Mouse (Mus musculus) kidney, adult 11 months (tissue): ENCODE data around the gene Atxn2l.

Experiments
- DNase-seq: peaks from one replicate; pipeline ENCODE4 v3.0.0; 2022

Atxn2l gene

DNA sequence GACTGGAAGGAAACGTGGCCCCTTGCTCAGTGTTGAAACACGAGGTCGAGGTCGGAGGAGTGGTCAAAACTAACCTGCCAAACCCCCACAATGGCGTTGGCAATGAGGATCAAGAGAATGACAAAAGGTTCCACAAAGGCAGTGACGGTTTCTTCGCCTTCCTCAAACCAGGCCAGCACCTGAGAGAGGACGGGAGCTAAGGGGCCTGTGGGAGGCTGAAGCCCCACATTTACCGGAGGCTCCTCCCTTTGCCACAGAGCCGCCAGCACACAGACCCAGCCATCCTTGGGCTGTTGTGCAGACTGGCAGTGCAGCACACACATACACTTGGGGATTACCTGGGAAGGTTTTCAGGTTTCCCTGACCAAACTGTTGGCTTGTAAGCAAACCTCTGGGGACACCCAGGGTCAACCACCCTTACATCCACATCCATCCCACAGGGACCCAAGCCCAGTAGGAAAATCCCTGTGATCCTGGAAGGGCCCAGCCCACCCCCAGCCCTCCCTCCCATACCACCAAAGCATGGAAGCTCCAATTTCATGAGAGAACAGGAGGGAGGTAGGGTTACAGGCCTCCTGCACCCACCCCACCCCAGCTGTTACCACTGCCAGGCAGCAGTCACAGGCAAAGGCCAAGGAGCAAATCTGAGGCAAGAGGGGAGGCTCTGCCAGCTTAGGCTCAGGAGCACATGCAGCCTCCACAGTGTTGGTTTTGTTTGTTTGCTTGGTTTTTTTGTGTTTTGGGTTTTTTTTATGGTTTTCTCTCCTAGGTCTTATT lies 42.4 kb downstream of the Atxn2l start:
- DNase-seq: no peak

DNA sequence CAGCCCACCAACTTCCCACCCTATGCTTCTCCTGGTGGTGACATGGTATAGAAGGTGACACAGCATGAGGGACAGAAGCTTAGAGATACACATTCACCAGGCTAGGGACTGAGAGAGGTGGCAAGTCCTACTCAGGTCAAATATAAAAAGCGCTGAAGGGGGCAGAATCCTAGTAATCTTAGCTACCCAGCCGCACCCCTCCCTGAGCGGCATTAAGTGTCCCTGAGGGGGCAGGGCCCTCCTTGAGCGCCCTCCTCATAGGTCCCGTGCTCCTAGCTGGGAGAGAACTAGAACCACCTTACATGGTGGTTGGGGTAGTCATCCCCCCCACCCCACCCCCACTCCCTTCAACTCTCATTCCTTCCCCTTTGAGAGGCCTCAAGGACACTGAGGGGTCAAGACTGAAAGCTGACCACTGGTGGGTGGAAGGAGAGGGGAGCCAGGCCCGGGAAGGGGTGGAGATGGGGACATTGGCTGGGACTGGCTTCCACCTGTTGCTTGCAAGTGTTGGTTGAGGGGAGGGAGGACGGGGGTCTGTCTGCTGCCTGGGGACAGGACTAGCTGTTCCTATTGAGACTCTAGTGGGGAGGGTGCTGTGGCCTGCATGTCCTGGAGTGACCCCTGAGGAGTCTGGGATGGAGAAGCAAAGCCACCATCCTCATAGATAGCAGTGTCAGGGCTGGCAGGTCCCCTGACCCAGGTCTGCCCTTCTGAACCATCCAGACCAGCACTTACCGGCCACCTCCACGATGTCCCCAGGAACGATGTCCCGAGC lies 44.2 kb downstream of the Atxn2l start:
- DNase-seq: no peak

DNA sequence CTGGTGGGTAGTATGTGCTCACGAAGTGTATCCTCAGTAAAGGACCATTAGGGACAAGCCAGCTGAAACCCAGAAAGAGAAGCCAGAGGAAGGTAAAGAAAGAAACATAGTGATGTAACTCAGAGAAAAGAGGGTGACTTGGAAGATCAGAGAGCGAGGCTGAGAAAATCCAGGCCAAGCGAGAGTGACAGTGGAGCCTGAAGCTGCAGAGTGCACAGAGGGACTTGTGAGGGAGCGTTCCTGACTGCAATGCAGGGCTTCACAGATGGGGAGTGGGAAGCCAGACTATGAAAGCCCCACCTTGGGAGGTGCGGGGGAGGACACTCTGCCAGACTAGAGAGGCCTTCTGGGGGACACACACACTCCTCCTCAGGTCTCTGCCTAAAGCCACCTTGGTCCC lies 45.0 kb downstream of the Atxn2l start:
- no peak for DNase-seq

DNA sequence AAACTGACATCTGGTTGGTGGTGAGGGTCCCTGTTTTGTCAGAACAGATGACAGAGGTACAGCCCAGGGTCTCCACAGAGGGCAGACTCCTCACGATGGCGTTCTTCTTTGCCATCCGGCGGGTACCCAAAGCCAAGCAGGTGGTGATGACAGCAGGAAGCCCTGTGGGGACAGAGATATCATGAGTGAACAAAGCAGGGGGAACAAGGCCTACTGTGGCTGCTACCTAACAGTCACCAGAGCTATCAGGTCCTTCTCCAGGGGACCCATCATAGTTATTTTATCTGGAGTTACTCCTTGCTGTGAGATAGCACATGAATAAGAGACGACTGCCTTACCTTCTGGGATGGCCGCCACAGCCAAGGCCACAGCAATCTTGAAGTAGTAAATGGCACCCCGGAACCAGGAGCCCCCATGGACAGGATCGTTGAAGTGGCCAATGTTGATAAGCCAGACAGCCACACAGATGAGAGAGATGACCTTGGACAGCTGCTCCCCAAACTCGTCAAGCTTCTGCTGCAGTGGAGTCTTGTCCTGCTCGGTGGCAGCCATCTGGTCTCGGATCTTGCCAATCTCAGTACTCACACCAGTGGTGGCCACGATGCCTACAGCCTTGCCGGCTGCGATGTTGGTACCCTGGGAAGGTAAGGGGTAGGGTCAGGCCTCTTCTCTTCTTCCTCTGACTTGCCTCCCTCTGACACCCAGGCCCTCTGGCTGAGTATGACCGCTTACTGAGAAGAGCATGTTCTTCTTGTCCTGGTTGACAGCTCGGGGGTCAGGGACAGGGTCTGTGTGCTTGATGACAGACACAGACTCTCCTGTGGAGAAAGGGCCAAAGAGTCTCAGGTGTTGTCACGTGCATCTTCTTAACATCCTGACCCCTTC lies 46.6 kb downstream of the Atxn2l start:
- no peak for DNase-seq

DNA sequence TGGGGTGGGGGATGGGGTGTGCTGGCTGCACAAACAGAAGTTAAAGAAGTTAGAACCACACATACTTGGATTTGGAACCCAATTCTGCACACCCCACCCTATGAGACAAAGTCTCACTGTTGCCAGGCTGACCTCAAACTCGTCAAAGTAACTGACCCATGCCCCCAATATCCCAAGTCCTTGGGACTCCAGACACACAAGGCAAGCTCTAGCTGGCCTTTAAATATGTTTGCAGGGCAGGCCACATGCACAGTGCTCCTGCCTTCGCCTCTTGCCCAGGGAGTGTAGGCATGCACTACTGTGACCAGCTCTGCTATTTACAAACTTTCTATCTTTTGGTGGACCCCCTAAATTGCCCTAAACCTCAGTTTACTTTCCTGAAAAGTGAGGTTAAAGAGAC lies 48.0 kb downstream of the Atxn2l start:
- no peak for DNase-seq

DNA sequence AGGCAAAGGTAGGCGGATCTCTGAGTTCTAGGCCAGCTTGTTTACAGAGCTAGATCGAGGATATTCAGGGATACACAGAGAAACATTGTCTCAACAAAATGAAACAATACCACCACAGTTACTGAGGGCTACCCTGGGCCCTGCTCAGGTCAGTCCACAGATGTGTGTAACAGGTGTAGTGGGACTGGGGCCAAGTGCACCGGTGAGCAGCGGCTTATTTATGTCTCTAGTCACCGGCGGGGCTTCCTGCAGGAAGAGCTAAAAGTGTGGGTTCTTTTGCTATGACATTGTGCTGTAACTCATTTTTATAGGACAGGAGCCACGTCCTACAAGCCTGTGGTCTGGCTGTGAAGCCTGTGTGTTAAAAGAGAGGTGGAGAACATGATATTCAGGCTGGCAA lies 49.4 kb downstream of the Atxn2l start:
- no peak for DNase-seq

DNA sequence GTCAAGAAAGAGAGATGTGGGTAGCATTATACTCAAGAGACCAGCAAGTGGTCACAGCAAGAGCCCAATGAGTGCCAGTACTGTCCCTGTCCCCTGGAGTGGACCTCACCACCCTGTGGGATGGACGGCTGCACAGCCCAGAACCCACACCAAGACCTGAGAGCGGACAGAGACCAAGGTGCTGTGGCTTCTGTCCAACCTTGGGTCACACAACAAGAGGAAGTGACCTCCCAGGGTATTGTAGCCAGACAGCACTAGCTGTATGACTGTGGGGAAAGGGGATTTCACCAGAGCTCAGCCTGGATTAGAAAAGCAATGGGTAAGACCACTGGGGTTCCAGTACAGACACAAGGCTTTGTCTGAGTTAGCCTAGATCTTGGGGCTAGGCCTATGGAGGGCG lies 51.0 kb downstream of the Atxn2l start:
- no peak for DNase-seq

DNA sequence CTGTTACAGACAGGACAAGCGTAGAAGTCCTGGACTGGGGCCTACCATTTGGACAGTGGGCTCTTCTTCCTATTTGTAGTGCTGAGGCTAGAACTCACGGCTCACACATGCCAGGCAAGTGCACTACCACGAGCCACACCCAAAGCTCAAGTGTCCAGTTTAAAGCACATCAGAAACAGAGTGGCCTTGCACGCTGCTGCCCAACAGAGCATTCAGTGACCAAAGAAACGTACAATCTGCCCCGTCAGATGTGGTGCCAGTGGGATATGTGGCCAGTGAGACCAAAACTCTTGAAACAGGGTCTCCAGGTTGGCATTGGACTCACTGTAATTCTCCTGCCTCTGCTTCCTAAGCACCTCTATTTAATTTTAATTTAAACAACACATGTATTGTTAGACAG lies 52.6 kb downstream of the Atxn2l start:
- no peak for DNase-seq

DNA sequence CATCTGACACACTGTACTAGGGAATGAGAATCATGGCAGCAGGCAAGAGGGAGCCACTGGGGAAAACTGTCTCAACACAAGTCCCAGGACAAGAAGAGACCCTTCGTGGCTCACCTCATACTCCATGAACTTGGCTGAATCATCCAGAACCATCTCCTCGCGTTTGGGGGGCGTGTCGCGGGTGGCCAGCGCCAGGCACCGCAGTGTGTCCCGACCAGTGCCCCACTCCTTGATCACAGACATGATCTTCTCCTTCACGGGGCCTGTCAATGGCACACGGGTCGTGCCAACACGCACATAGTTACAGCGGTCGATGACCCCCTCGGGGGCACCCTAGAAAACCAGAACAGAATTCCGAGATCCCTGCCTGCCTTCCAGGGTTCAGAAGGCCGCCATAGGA lies 53.2 kb downstream of the Atxn2l start:
- DNase-seq: no peak

DNA sequence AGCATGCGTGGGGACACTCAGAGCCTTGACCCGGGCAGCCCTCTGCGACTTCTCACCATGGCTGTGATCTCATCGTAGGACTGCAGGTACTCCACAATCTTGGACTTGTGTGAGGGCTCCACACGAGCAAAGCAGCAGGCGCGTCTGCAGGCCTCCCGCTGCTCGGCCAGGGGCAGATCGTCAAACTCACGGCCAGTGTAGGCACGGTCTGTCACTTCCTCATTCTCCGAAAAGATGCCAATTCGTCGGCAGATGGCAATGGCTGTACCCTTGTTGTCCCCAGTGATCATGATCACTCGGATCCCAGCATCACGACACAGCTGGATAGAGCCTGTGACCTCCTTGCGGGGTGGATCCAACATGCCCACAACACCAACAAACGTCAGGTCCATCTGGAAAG lies 54.8 kb downstream of the Atxn2l start:
- DNase-seq: no peak

DNA sequence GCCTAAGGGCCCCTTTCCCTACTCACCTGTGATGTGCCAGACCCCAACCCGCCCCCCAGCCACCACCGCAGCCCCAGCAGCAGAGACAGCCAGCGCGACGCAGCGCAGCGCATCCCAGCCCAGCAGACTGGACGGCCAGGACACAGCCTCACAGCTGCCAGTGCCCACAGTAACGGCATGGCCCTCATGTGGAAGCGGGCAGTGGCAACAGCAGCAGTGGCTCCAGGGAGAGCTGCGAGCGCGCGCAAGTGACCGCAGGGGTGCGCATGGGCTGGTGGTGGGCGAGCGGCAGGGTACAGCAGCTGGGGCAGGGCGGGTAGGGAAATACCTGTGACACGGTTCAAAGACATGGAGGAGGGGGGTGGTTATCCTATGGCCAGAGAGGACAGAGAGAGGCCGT lies 57.0 kb downstream of the Atxn2l start:
- DNase-seq: no peak

DNA sequence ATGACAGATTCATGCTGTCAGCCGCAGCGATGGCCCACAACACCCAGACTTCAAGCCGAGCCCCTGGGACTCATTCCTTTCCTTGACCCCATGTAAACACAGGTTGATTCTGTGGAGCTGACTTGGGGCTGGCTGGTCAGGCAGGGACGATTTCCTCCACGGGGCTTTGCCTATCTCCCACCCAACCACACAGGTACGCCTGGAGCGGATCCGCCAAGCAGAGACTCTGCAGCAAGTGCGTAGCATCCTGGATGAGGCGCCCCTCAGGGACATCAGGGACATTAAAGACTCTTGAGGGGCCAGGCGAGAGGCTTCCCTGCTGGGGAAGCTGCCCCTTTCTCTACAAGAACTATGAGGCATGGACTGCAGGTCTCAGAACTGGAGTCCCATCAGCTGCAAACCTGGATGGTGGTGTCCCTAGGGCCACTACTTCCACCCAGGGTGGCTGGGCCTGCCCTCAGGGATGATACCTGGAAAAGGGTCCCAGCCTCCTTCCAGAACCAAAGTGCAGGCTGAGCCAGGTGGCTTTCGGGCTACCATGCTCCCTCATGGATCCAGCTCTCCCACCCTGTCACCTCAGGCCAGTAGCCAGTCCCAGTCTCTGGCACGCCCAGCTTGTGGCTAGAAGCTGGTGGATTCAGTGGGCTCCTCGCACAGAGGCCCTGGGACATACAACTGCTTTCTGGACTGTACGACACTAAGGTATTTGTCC lies 58.0 kb downstream of the Atxn2l start:
- DNase-seq: no peak

DNA sequence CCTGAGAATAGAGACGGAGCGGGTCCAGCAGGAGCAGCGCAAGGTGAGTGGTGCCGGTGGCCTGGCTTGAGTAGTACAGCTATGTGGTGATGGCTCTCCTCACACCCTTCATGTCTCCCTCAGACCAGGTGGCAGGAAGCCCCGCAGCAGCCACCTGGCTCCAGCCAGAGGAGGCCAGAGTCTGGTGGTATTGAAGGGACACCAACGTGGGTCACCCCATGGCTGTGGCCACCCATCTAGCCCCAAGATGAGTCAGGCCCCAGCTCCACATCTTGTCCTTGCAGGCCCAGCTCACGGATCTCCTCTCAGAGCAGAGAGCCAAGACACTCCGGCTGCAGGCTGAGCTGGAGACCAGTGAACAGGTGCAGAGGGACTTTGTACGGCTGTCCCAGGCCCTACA lies 58.7 kb downstream of the Atxn2l start:
- no peak for DNase-seq

DNA sequence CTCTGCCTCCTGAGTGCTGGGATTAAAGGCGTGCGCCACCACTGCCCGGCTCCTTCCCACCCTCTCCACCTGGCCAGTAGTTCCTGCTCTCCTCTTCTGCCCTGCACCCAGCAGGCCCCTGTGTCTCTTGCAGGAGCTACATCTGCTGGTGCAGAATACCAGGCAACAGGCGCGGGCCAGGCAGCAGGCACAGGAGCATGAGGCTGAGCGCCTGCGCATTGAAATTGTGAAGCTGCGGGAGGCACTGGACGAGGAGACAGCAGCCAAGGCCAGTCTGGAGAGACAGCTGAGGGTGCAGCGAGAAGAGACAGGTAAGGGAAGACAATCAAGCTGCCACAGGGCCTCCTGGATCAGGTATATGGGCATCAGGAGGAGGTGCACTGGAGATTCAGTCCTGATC lies 59.2 kb downstream of the Atxn2l start:
- DNase-seq: no peak
